Mouse (Mus musculus): ENCODE results near the gene Qsox1. TPM values are rescaled to one million over a fixed set of nuclear protein-coding genes. Genes with fewer than 3 reads are reported as not detected.

The Qsox1 gene
- polyA plus RNA-seq (2017; shearing (Covaris generic)): 37.1 TPM

GRCm38 (mm10) chr1:155812581-155813499, at the start of gene Qsox1:
TSS of gene Qsox1 (minus strand) at chr1:155812889.

DNA sequence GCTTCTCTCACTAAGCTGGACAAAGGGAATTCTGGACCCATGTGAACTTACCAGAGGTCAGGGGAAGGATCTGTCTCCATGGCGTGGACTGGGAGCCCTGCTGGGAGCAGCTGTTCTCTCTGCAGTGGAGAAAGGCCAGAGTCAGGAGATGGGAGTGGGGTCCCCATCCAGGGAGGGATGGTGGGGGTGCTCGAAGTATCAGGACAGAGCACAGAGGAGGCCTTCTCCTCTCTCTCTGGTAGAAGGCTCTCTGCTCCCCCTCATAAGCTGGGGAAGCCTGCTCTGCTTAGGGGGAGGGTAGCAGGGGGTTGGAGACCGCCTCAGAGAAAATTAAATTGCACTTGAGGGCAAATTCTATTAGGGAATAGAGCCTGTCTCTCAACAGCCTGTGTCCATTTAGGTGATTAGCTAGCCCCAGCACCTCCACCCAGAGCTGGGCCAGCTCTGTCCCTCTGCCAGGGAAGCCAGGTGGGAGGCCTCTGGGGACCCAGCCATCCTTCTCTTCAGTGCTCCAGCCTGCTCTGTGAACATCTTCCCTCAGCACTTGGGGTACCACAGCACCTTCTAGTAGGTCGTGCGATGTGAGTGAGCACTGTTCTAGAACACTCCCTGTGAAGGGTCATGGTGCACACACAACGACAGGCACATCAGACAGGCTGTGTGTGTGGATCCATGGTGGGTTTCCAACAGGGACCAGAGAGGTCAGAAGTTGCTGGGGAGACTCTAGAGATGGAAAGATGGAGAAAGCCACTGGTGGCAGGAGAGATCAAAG, 61.0 kb downstream of the Qsox1 start, which contains the start of gene Lhx4:
Gene Lhx4 (minus strand): TSS at position 201 of the 772 bp plus-strand sequence.

Other genes with a start within 250 kb of the Qsox1 start
- gene Lhx4, start 61.2 kb downstream of the Qsox1 start, polyA plus RNA-seq (2017; shearing (Covaris generic)): not detected
- gene Cep350, start 160.4 kb upstream of the Qsox1 start, polyA plus RNA-seq (2017; shearing (Covaris generic)): 66.3 TPM
- gene Tor1aip2, start 222.5 kb upstream of the Qsox1 start, polyA plus RNA-seq (2017; shearing (Covaris generic)): 85.8 TPM
- gene Tor1aip1, start 223.6 kb upstream of the Qsox1 start, polyA plus RNA-seq (2017; shearing (Covaris generic)): 129 TPM

Measured in effector memory CD4-positive, alpha-beta T cell, adult 5 months (primary cell).